Comparison of ENCODE assay signal across 8 mouse cellular contexts in the genomic region with DNA sequence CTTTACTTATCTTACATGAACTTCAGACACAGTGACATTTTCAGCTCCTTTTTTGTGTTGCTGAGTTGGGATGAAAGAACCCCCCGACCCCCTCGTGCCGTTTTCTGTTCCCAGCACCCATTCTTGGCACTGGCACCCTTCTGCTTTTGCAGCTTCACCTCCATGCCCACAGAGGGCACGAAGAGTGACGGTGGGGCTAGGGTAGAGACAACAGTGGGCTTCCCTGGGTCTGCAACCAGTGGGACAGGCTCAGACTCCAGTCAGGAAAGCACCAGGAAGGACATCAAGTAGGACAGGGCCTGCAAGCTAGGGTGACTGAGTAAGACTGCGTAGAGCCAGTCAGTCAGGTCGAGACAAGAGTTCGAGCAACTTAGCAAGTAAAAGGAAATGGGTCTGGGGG. TPM values are rescaled to one million over a fixed set of nuclear protein-coding genes. Genes with fewer than 3 reads are reported as not detected.
DNase-seq lines count a peak whose midpoint lies in the region; ATAC-seq and TF ChIP-seq lines count a peak whose summit lies in the region.

No protein-coding gene starts in this region.

- peak overlapping the region; percentile 62 for H3K4me3 ChIP-seq in kidney, embryonic 15.5 days (replicated peaks)
- H3K4me3 ChIP-seq in embryonic facial prominence, embryonic 12.5 days: peak overlapping the region; percentile 34
- H3K4me3 ChIP-seq in intestine, embryonic 14.5 days (ENCODE audit: low read depth, low read length): peak overlapping the region; percentile 48
- peak overlapping the region; percentile 75; the same call in 1 of the 2 replicates for H3K4me3 ChIP-seq in midbrain, postnatal 0 days (ENCODE audit: low read depth, low read length)

- TF ChIP-seq CTCF in midbrain, postnatal 0 days (IDR thresholded peaks at IDR 0.05): no peak

- H3K4me2 ChIP-seq in kidney, embryonic 15.5 days: peak overlapping the region; percentile 99
- peak overlapping the region; percentile 98 for H3K4me2 ChIP-seq in embryonic facial prominence, embryonic 12.5 days (replicated peaks)
- peak overlapping the region; percentile 94 for H3K4me2 ChIP-seq in intestine, embryonic 14.5 days (ENCODE audit: low read length)
- H3K4me2 ChIP-seq in midbrain, postnatal 0 days (ENCODE audit: low read depth, low read length, poor library complexity, severe bottlenecking): peak overlapping the region; percentile 94

- ATAC-seq in kidney, embryonic 15.5 days (replicated peaks; ENCODE audit: low FRiP score): no peak; the same call in 1 of the 2 replicates
- no peak for ATAC-seq in embryonic facial prominence, embryonic 12.5 days (ENCODE audit: insufficient number of reproducible peaks, insufficient read depth, low FRiP score, low TSS enrichment)
- peak; percentile 7; the same call in 1 of the 2 replicates for ATAC-seq in intestine, embryonic 14.5 days (replicated peaks; ENCODE audit: low FRiP score, low TSS enrichment, low read depth)
- ATAC-seq in midbrain, postnatal 0 days (ENCODE audit: low FRiP score): no peak

- peaks cover 38% of the 10 kb centered on the region for H3K4me1 ChIP-seq in kidney, embryonic 15.5 days
- peaks cover 22% of the 10 kb centered on the region for H3K4me1 ChIP-seq in embryonic facial prominence, embryonic 12.5 days
- H3K4me1 ChIP-seq in intestine, embryonic 14.5 days (replicated peaks; ENCODE audit: control insufficient read depth, insufficient read depth, low read length): peaks cover 6% of the 10 kb centered on the region; the same call in 1 of the 2 replicates
- H3K4me1 ChIP-seq in midbrain, postnatal 0 days (ENCODE audit: insufficient read depth, low read length): peaks cover 9% of the 10 kb centered on the region; the same call in 1 of the 2 replicates

- 46% methylated on average over 8 of the region's 8 CpGs for WGBS in kidney, embryonic 15.5 days
- WGBS in embryonic facial prominence, embryonic 12.5 days: 48% methylated on average over 8 of the region's 8 CpGs
- WGBS in intestine, embryonic 14.5 days: 48% methylated on average over 8 of the region's 8 CpGs
- WGBS in midbrain, postnatal 0 days: 53% methylated on average over 8 of the region's 8 CpGs

- no peaks in the 10 kb centered on the region for H3K9me3 ChIP-seq in kidney, embryonic 15.5 days (replicated peaks)
- H3K9me3 ChIP-seq in embryonic facial prominence, embryonic 12.5 days: no peaks in the 10 kb centered on the region
- H3K9me3 ChIP-seq in intestine, embryonic 14.5 days (ENCODE audit: control insufficient read depth, low read length): no peaks in the 10 kb centered on the region
- H3K9me3 ChIP-seq in midbrain, postnatal 0 days (ENCODE audit: low read length): no peaks in the 10 kb centered on the region

- no peak for DNase-seq in kidney, postnatal 36 days
- DNase-seq in intestine, embryonic 14.5 days (ENCODE audit: low spot score): no peak
- DNase-seq in midbrain, postnatal 0 days (ENCODE audit: low spot score): no peak
- no peak for DNase-seq in adrenal gland, adult 2 months
- no peak for DNase-seq in urinary bladder, adult 2 months (ENCODE audit: low spot score)
- DNase-seq in urinary bladder, postnatal 10 days (ENCODE audit: low spot score): no peak

- peak overlapping the region; percentile 32 for H3K9ac ChIP-seq in kidney, embryonic 15.5 days
- H3K9ac ChIP-seq in embryonic facial prominence, embryonic 12.5 days: 0 out of 2 replicates have a peak overlapping the region, but pooled peaks have one; percentile 6
- H3K9ac ChIP-seq in intestine, embryonic 14.5 days (ENCODE audit: low read length): 0 out of 2 replicates have a peak overlapping the region, but pooled peaks have one; percentile 6
- H3K9ac ChIP-seq in midbrain, postnatal 0 days (replicated peaks; ENCODE audit: low read length, poor library complexity, severe bottlenecking): no peak overlapping the region

- H3K27me3 ChIP-seq in kidney, embryonic 15.5 days: peaks cover 28% of the 10 kb centered on the region
- H3K27me3 ChIP-seq in embryonic facial prominence, embryonic 12.5 days: peaks cover 46% of the 10 kb centered on the region
- peaks cover 22% of the 10 kb centered on the region for H3K27me3 ChIP-seq in intestine, embryonic 14.5 days (replicated peaks; ENCODE audit: control insufficient read depth, insufficient read depth, low read length)
- H3K27me3 ChIP-seq in midbrain, postnatal 0 days (ENCODE audit: insufficient read depth, low read length): no peaks in the 10 kb centered on the region; the same call in 1 of the 2 replicates

- no peaks in the 10 kb centered on the region; the same call in 1 of the 2 replicates for H3K36me3 ChIP-seq in kidney, embryonic 15.5 days
- H3K36me3 ChIP-seq in embryonic facial prominence, embryonic 12.5 days: peaks cover 2% of the 10 kb centered on the region; the same call in 1 of the 2 replicates
- H3K36me3 ChIP-seq in intestine, embryonic 14.5 days (ENCODE audit: control insufficient read depth, insufficient read depth, low read length): 0 out of 2 replicates have a peak, but pooled peaks cover 1% of the 10 kb centered on the region
- H3K36me3 ChIP-seq in midbrain, postnatal 0 days (ENCODE audit: insufficient read depth, low read length): peaks cover 7% of the 10 kb centered on the region

- H3K27ac ChIP-seq in kidney, embryonic 15.5 days: peak overlapping the region; percentile 78
- peak overlapping the region; percentile 8; the same call in 1 of the 2 replicates for H3K27ac ChIP-seq in embryonic facial prominence, embryonic 12.5 days
- H3K27ac ChIP-seq in intestine, embryonic 14.5 days (ENCODE audit: low read depth): no peak overlapping the region
- peak overlapping the region; percentile 59; the same call in 1 of the 2 replicates for H3K27ac ChIP-seq in midbrain, postnatal 0 days (ENCODE audit: low read depth, low read length)

RNA-seq across cellular contexts. Expression of gene Rnf208, which starts 1.7 kb away (rescaled TPM):
- polyA plus RNA-seq in kidney, embryonic 15.5 days (2015; fragmentation: Nextera tagmentation; extraction: Ambion mirVana): 20.7 and 21.8 TPM in 2 replicates
- 8.6 and 9.4 TPM in 2 replicates for polyA plus RNA-seq in embryonic facial prominence, embryonic 12.5 days (2016; fragmentation: Nextera tagmentation; extraction: Ambion mirVana)
- polyA plus RNA-seq in intestine, embryonic 14.5 days (2014; fragmentation: Nextera tagmentation; extraction: Ambion mirVana): 15.7 and 18.7 TPM in 2 replicates
- 130 and 157 TPM in 2 replicates for total RNA-seq in midbrain, postnatal 0 days (2014; rRNA removed)
- 240 and 253 TPM in 2 replicates for polyA plus RNA-seq in midbrain, postnatal 0 days (2015; fragmentation: Nextera tagmentation; extraction: Ambion mirVana)
- total RNA-seq in adrenal gland, adult 2 months (2021): 1 to 10 TPM; 6.7 to 8.5 TPM
- polyA plus RNA-seq in adrenal gland, adult 2 months (2012; rRNA removed): 25.8 and 36.4 TPM in 2 replicates
- 12.9 and 14.1 TPM in 2 replicates for polyA plus RNA-seq in urinary bladder, adult 2 months (2012; rRNA removed)

RNA-seq across cellular contexts. Expression of gene Cysrt1, which starts 1.9 kb away (rescaled TPM):
- polyA plus RNA-seq in kidney, embryonic 15.5 days (2015; fragmentation: Nextera tagmentation; extraction: Ambion mirVana): 0.51 and 0.55 TPM in 2 replicates
- not detected in 2 replicates for polyA plus RNA-seq in embryonic facial prominence, embryonic 12.5 days (2016; fragmentation: Nextera tagmentation; extraction: Ambion mirVana)
- polyA plus RNA-seq in intestine, embryonic 14.5 days (2014; fragmentation: Nextera tagmentation; extraction: Ambion mirVana): 0.30 TPM in 1 of 2 replicates, not detected in the other
- total RNA-seq in midbrain, postnatal 0 days (2014; rRNA removed): 1.2 TPM in 1 of 2 replicates, not detected in the other
- 0.19 TPM in 1 of 2 replicates, not detected in the other for polyA plus RNA-seq in midbrain, postnatal 0 days (2015; fragmentation: Nextera tagmentation; extraction: Ambion mirVana)
- not detected for total RNA-seq in adrenal gland, adult 2 months (2021)
- 0.12 TPM in 1 of 2 replicates, not detected in the other for polyA plus RNA-seq in adrenal gland, adult 2 months (2012; rRNA removed)
- 2.0 and 2.5 TPM in 2 replicates for polyA plus RNA-seq in urinary bladder, adult 2 months (2012; rRNA removed)

RNA-seq across cellular contexts. Expression of gene Rnf224, which starts 3.7 kb away (rescaled TPM):
- 0.31 and 0.41 TPM in 2 replicates for polyA plus RNA-seq in kidney, embryonic 15.5 days (2015; fragmentation: Nextera tagmentation; extraction: Ambion mirVana)
- polyA plus RNA-seq in embryonic facial prominence, embryonic 12.5 days (2016; fragmentation: Nextera tagmentation; extraction: Ambion mirVana): not detected in 2 replicates
- polyA plus RNA-seq in intestine, embryonic 14.5 days (2014; fragmentation: Nextera tagmentation; extraction: Ambion mirVana): not detected in 2 replicates
- total RNA-seq in midbrain, postnatal 0 days (2014; rRNA removed): 0.33 TPM in 1 of 2 replicates, not detected in the other
- not detected in 2 replicates for polyA plus RNA-seq in midbrain, postnatal 0 days (2015; fragmentation: Nextera tagmentation; extraction: Ambion mirVana)
- total RNA-seq in adrenal gland, adult 2 months (2021): not detected
- polyA plus RNA-seq in adrenal gland, adult 2 months (2012; rRNA removed): not detected in 2 replicates
- polyA plus RNA-seq in urinary bladder, adult 2 months (2012; rRNA removed): 0.13 and 0.19 TPM in 2 replicates

RNA-seq across cellular contexts. Expression of gene Slc34a3, which starts 6.1 kb away (rescaled TPM):
- 0.78 and 0.99 TPM in 2 replicates for polyA plus RNA-seq in kidney, embryonic 15.5 days (2015; fragmentation: Nextera tagmentation; extraction: Ambion mirVana)
- polyA plus RNA-seq in embryonic facial prominence, embryonic 12.5 days (2016; fragmentation: Nextera tagmentation; extraction: Ambion mirVana): not detected in 2 replicates
- polyA plus RNA-seq in intestine, embryonic 14.5 days (2014; fragmentation: Nextera tagmentation; extraction: Ambion mirVana): 0.26 and 0.38 TPM in 2 replicates
- total RNA-seq in midbrain, postnatal 0 days (2014; rRNA removed): not detected in 2 replicates
- polyA plus RNA-seq in midbrain, postnatal 0 days (2015; fragmentation: Nextera tagmentation; extraction: Ambion mirVana): not detected in 2 replicates
- total RNA-seq in adrenal gland, adult 2 months (2021): not detected
- polyA plus RNA-seq in adrenal gland, adult 2 months (2012; rRNA removed): not detected in 2 replicates
- 0.03 TPM in 1 of 2 replicates, not detected in the other for polyA plus RNA-seq in urinary bladder, adult 2 months (2012; rRNA removed)

RNA-seq across cellular contexts. Expression of gene AL732309.1, which starts 6.4 kb away (rescaled TPM):
- 5.3 and 5.4 TPM in 2 replicates for polyA plus RNA-seq in kidney, embryonic 15.5 days (2015; fragmentation: Nextera tagmentation; extraction: Ambion mirVana)
- polyA plus RNA-seq in embryonic facial prominence, embryonic 12.5 days (2016; fragmentation: Nextera tagmentation; extraction: Ambion mirVana): 3.8 and 4.2 TPM in 2 replicates
- 5.0 and 5.7 TPM in 2 replicates for polyA plus RNA-seq in intestine, embryonic 14.5 days (2014; fragmentation: Nextera tagmentation; extraction: Ambion mirVana)
- 7.3 and 12.3 TPM in 2 replicates for total RNA-seq in midbrain, postnatal 0 days (2014; rRNA removed)
- 2.4 and 3.0 TPM in 2 replicates for polyA plus RNA-seq in midbrain, postnatal 0 days (2015; fragmentation: Nextera tagmentation; extraction: Ambion mirVana)
- 1 to 10 TPM; 3.1 to 3.2 TPM for total RNA-seq in adrenal gland, adult 2 months (2021)
- 21.7 and 22.6 TPM in 2 replicates for polyA plus RNA-seq in adrenal gland, adult 2 months (2012; rRNA removed)
- polyA plus RNA-seq in urinary bladder, adult 2 months (2012; rRNA removed): 21.0 and 23.8 TPM in 2 replicates
